Mouse (Mus musculus): ENCODE results near the gene Shb.

The Shb gene

DNA sequence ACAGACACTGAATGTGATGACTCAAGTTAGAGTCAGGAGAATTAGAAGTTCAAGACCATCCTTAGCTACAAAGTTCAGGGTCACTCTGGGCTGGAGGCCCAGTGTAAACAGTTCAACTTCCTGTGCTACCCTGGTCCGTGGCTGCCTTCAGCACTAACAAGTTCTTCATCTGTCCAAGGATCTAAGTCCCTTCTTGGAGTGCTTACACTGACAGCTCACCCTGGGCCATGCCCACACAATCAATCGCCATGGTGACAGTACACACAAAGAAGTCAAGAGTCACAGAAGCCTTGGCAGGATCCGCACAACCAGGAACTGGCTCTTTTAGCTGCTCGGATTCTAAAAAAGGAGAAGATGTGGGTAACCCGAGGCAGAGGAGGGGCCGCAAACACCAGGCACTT is 44.6 kb downstream of the Shb start:
- intact Hi-C loops (cut with DNase I) = loop anchor here (5.0 kb wide), 1 partner anchor 40 kb away; no protein-coding TSS in a partner anchor

GRCm38 (mm10) chr4:45485024-45485423 is 47.2 kb downstream of the Shb start:
- intact Hi-C loops (cut with DNase I) = loop anchor here (5.0 kb wide), 1 partner anchor 42 kb away; no protein-coding TSS in a partner anchor

DNA sequence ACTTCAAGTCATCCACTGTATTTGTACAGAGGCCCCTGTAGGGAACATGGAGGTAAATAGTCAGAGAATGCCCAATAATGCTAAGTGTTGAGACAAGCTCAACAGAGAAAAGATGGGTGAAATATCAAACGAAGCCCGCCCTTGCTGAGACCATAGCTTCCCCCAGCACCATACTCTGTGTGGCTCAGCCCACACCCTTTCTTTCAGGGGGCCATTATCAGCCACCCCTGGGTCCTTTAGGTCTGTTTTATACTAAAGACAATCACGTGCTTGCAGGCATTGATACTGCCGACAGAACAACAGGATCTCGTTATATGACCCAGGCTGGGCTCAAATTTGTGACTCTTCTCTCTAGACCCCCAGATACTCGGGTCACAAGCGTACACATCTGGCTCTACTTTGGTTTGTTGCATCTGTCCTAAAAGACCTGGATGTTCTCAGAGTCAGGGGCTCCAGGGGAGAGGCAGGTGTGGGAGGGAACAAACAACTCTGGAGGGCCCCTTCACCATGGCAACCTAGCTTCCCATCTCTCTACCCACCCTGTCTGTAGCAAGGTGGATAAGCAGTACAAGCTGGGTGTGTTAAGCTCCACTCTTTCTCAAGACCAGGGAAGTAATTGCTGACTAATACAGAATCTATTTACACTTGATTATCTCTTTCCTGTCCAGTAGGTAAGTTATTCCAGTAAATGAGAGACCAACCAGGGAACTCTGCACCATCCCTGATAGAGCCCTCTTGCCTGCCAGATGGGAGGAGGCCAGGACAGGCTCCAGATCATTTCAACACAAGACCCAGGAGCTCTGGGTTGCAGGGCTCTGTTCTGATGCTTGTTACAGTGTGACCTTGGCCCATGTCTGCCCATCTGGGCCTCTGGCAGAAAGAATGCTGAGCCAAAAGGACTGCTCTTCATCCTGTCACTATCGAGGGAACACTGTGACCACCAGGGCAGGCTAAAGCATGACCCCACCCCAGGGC is 48.7 kb downstream of the Shb start:
- intact Hi-C loops (cut with DNase I) = no loop called here

DNA sequence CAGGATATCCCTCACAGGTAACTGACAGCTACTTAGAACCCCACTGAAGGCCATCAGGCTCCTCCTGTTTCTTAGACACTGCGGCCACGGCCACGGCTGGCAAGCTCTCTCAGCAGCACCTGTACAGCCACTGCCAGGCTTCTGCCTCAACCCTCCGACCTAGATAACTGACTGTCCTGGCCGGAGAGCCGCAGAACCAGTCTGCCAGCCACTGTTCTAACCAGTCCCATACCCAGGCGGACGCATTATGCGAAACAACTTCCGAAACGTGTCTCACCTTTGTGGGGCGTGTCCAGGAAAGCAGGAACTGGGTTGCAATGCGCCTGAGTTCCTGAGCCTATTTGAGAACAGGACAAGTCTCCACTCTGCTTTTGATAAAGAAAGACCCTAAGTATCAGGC is 50.0 kb downstream of the Shb start:
- intact Hi-C loops (cut with DNase I) = no loop called here

DNA sequence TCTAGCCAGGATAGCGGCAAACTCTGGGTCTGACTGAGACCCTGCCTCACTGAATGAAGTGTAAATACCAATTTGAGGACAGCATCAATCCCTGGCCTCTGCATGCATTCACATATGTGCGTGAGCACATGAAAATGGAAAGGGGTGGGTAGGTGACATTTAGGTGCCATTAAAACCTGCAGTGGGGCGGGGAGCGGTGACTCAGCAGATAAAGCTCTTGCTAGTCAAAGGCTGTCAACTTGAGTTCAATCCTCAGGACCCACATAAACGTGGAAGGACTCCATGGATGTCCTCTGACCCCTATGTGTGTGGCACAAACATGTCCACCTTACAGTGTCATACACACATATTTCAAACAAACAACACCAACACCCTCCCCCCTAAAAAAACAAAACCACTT is 50.8 kb downstream of the Shb start:
- intact Hi-C loops (cut with DNase I) = no loop called here

DNA sequence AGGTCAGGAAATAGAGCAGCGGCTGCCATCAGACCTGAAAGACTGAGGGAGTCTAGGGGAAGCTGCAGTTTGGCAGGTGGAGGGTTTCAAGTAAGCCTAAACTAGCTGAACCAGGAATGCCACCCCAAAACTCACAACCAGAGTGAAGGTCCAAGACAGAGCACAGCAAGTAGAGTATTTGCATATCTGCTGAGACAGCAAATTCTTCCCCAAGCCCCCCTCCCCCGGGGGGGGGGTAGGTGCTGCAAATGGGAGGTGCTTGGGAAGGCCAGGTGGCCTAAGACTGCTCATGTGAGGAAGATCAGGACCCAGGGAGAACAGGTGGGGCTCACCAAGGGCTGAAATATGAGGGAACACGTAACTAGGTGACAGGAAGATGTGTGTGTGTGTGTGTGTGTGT is 51.7 kb downstream of the Shb start:
- intact Hi-C loops (cut with DNase I) = no loop called here

DNA sequence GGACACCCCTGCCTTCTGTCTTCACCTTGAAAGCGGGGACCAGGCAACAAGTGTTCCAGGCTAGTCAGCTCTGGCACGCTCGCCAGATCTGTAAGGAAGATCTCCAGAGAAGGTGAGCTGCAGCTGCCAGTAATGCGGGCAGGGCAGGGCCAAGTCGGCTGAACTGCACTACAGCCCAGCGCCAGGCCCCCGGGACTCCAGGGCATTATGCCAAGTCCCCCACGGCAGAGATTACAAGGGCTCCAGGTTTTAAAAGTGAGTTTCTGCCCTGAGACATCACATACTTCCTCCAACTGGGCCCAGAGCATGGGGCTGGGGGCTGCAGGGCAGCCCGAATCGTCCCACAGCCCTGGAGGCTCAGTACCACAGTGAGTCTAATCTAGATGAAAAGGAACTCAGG is 52.8 kb downstream of the Shb start:
- intact Hi-C loops (cut with DNase I) = no loop called here

- intact Hi-C loops (cut with DNase I) = no loop called here
Observed at GRCm38 (mm10) chr4:45478178-45478577, 54.1 kb downstream of the Shb start.

DNA sequence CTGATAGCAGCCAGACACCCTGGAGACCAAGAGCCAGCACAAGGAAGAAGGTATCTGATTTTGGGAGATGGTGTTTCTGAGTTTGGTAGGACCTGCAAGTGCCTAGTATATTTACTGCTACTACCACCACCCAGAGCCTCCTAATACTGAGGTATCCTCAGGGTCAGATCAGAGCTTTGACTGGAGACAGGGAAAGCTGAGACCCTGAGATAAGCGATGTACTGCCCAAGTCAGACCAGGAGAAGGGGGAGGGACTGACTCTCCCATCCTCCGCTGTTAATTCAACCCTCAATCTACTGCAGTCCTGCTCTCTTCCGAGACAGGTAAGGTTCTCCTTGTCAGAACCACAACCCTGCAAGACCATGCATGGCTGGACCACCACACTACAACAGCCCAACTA is 55.2 kb downstream of the Shb start:
- intact Hi-C loops (cut with DNase I) = no loop called here

GRCm38 (mm10) chr4:45474832-45475231 is 57.4 kb downstream of the Shb start:
- intact Hi-C loops (cut with DNase I) = loop anchor here (5.0 kb wide), 1 partner anchor 53 kb away; no protein-coding TSS in a partner anchor

- intact Hi-C loops (cut with DNase I) = loop anchor here (5.0 kb wide), 1 partner anchor 52 kb away; no protein-coding TSS in a partner anchor
Observed at GRCm38 (mm10) chr4:45474131-45474530, 58.1 kb downstream of the Shb start.

GRCm38 (mm10) chr4:45473129-45473528 is 59.1 kb downstream of the Shb start:
- intact Hi-C loops (cut with DNase I) = loop anchor here (5.0 kb wide), 1 partner anchor 51 kb away; no protein-coding TSS in a partner anchor

GRCm38 (mm10) chr4:45472706-45473105 is 59.6 kb downstream of the Shb start:
- intact Hi-C loops (cut with DNase I) = loop anchor here (5.0 kb wide), 1 partner anchor 50 kb away; no protein-coding TSS in a partner anchor

GRCm38 (mm10) chr4:45471654-45472556 is 60.4 kb downstream of the Shb start:
- intact Hi-C loops (cut with DNase I) = loop anchor here (5.0 kb wide), 1 partner anchor 50 kb away; no protein-coding TSS in a partner anchor

DNA sequence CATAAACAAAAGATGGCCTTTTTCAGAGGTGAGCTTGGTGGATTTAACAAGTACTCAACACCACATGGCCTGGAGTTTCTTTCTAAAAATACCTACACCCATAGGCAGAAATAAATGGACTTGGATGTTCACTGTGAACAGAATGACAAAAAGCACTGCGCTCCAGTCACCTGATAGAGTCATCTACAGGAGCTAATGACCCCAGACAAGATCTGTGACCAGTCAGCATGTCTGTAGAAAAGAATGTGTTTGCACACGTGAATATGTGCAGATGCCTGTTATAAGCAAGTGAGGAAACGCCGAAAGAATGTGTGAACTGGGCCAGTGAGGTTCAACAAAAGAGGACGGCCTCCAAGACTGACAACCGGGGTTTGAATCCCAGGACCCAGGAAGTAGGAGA is 63.2 kb downstream of the Shb start:
- intact Hi-C loops (cut with DNase I) = loop anchor here (5.0 kb wide), 1 partner anchor 58 kb away; no protein-coding TSS in a partner anchor

DNA sequence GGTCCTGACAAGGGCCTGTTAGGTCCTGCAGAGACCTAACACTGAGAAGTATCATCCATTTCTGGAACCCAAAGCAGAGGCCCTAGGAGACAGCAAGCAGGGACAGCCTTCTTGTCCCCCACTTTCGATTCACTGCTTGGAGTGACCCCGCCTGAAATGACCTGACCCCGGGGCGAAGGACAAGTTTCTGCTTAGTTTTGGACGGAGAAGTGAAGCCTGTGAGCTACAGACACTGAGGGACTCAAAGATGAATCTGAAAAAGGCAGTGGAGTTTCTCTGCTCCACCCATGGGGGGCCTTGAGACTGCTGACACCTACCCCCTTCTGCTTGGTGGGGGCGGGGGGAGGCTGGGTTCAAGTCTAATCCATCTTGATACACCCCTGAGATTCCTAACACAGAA is 63.8 kb downstream of the Shb start:
- intact Hi-C loops (cut with DNase I) = loop anchor here (5.0 kb wide), 1 partner anchor 59 kb away; no protein-coding TSS in a partner anchor

- intact Hi-C loops (cut with DNase I) = loop anchor here (5.0 kb wide), 1 partner anchor 60 kb away; no protein-coding TSS in a partner anchor
Observed at GRCm38 (mm10) chr4:45467115-45467912, 65.0 kb downstream of the Shb start.

- intact Hi-C loops (cut with DNase I) = loop anchor here (5.0 kb wide), 1 partner anchor 62 kb away; no protein-coding TSS in a partner anchor
Observed at GRCm38 (mm10) chr4:45464941-45465340, 67.3 kb downstream of the Shb start.

DNA sequence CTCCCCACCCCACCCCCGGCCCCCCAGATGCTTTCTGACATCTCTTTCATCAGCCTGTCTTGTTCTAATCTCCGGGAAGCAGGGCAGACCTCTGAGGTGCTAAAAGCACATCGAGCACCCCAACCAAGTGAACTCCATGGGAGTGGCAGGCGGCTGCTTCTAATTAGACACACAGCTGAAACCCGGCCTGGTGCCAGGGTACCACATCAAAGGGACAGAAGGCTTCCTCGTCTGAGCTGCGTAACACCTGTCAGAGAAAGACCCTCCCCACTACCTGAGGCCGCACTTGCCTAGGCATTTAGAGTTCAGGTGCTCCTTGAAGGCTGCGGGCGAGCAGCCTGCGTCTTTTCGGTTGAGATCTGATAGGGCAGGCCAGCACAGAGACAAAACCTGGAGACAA is 67.7 kb downstream of the Shb start:
- intact Hi-C loops (cut with DNase I) = no loop called here

- intact Hi-C loops (cut with DNase I) = no loop called here
Observed at GRCm38 (mm10) chr4:45464123-45464522, 68.1 kb downstream of the Shb start.
